ENCODE assay signal across 21 mouse cellular contexts in genomic region chr12:82498701-82499100, GRCm38 (mm10).
DNase-seq lines count a peak whose midpoint lies in the region; ATAC-seq and TF ChIP-seq lines count a peak whose summit lies in the region.
"Had no signal": no experiment of that assay in that cellular context is flagged by ENCODE, and none has a peak within 500 bp of the region (broad histone marks: within the 10 kb centered on the region; RNA-seq: fewer than 3 reads in every experiment).

No protein-coding gene starts in this region.

- H3K4me1 ChIP-seq in forebrain, postnatal 0 days (ENCODE audit: insufficient read depth): no peaks in the 10 kb centered on the region
- no peaks in the 10 kb centered on the region for H3K4me1 ChIP-seq in forebrain, embryonic 13.5 days
- peaks cover 3% of the 10 kb centered on the region; the same call in 1 of the 2 replicates for H3K4me1 ChIP-seq in hindbrain, embryonic 12.5 days
- H3K4me1 ChIP-seq in hindbrain, embryonic 16.5 days (ENCODE audit: control insufficient read depth, insufficient read depth, low read depth, low read length): peaks cover 3% of the 10 kb centered on the region; the same call in 1 of the 2 replicates
- H3K4me1 ChIP-seq in midbrain, embryonic 10.5 days: peaks cover 8% of the 10 kb centered on the region
- peaks cover 2% of the 10 kb centered on the region; the same call in 1 of the 2 replicates for H3K4me1 ChIP-seq in midbrain, embryonic 16.5 days (ENCODE audit: control insufficient read depth, insufficient read depth, low read length)
- H3K4me1 ChIP-seq in midbrain, postnatal 0 days (ENCODE audit: insufficient read depth, low read length): no peaks in the 10 kb centered on the region
- H3K4me1 ChIP-seq: embryonic facial prominence, embryonic 12.5 days; embryonic facial prominence, embryonic 15.5 days; heart, embryonic 13.5 days; intestine, embryonic 15.5 days had no signal

- no peaks in the 10 kb centered on the region for H3K9me3 ChIP-seq in forebrain, postnatal 0 days (ENCODE audit: low read length)
- no peaks in the 10 kb centered on the region for H3K9me3 ChIP-seq in forebrain, embryonic 13.5 days (replicated peaks)
- H3K9me3 ChIP-seq in hindbrain, embryonic 12.5 days (replicated peaks): no peaks in the 10 kb centered on the region
- no peaks in the 10 kb centered on the region for H3K9me3 ChIP-seq in hindbrain, embryonic 16.5 days (ENCODE audit: control insufficient read depth, low read length)
- H3K9me3 ChIP-seq in midbrain, embryonic 10.5 days (replicated peaks): no peaks in the 10 kb centered on the region
- H3K9me3 ChIP-seq in midbrain, embryonic 16.5 days (replicated peaks; ENCODE audit: control insufficient read depth, low read length, poor library complexity, severe bottlenecking): no peaks in the 10 kb centered on the region
- H3K9me3 ChIP-seq in midbrain, postnatal 0 days (ENCODE audit: low read length): no peaks in the 10 kb centered on the region
- H3K9me3 ChIP-seq: embryonic facial prominence, embryonic 12.5 days; embryonic facial prominence, embryonic 15.5 days; forebrain, embryonic 15.5 days; heart, embryonic 13.5 days; hindbrain, embryonic 13.5 days; intestine, embryonic 15.5 days had no signal

- no peak for DNase-seq in forebrain, postnatal 0 days
- DNase-seq in midbrain, embryonic 10.5 days (ENCODE audit: low spot score): no peak
- DNase-seq in midbrain, postnatal 0 days (ENCODE audit: low spot score): no peak
- DNase-seq in c-Kit-positive CD71-positive TER-119-positive erythroid progenitor cells, embryonic 14.5 days (ENCODE audit: low spot score): no peak
- DNase-seq: adrenal gland, adult 8-10 months; adrenal gland, postnatal 25 days; cerebellum, adult 11 months; cerebellum, adult 2 months; cerebellum, adult 9-11 months; gastrocnemius, postnatal 36 days had no signal

- H3K9ac ChIP-seq in forebrain, postnatal 0 days: 0 out of 2 replicates have a peak overlapping the region, but pooled peaks have one; percentile 32
- no peak overlapping the region for H3K9ac ChIP-seq in forebrain, embryonic 13.5 days
- no peak overlapping the region for H3K9ac ChIP-seq in hindbrain, embryonic 12.5 days
- H3K9ac ChIP-seq in hindbrain, embryonic 16.5 days (ENCODE audit: low read depth, low read length): no peak overlapping the region
- no peak overlapping the region for H3K9ac ChIP-seq in midbrain, embryonic 16.5 days (ENCODE audit: low read depth, low read length)
- no peak overlapping the region for H3K9ac ChIP-seq in midbrain, postnatal 0 days (replicated peaks; ENCODE audit: low read length, poor library complexity, severe bottlenecking)
- H3K9ac ChIP-seq: embryonic facial prominence, embryonic 12.5 days; embryonic facial prominence, embryonic 15.5 days; intestine, embryonic 15.5 days had no signal

- H3K27me3 ChIP-seq in forebrain, postnatal 0 days (ENCODE audit: insufficient read depth, low read length): no peaks in the 10 kb centered on the region
- H3K27me3 ChIP-seq in forebrain, embryonic 13.5 days: no peaks in the 10 kb centered on the region
- no peaks in the 10 kb centered on the region for H3K27me3 ChIP-seq in hindbrain, embryonic 12.5 days
- H3K27me3 ChIP-seq in hindbrain, embryonic 16.5 days (replicated peaks; ENCODE audit: control insufficient read depth, insufficient read depth, low read length): no peaks in the 10 kb centered on the region
- no peaks in the 10 kb centered on the region for H3K27me3 ChIP-seq in midbrain, embryonic 10.5 days (ENCODE audit: low read depth, poor library complexity, severe bottlenecking)
- no peaks in the 10 kb centered on the region for H3K27me3 ChIP-seq in midbrain, embryonic 16.5 days (ENCODE audit: control insufficient read depth, insufficient read depth, low read depth, low read length)
- H3K27me3 ChIP-seq in midbrain, postnatal 0 days (ENCODE audit: insufficient read depth, low read length): no peaks in the 10 kb centered on the region
- H3K27me3 ChIP-seq: embryonic facial prominence, embryonic 12.5 days; embryonic facial prominence, embryonic 15.5 days; forebrain, embryonic 15.5 days; heart, embryonic 13.5 days; hindbrain, embryonic 13.5 days; intestine, embryonic 15.5 days had no signal

- ATAC-seq in forebrain, postnatal 0 days: no peak
- no peak for ATAC-seq in forebrain, embryonic 13.5 days
- ATAC-seq in hindbrain, embryonic 12.5 days (ENCODE audit: low FRiP score): no peak
- no peak for ATAC-seq in hindbrain, embryonic 16.5 days
- no peak for ATAC-seq in midbrain, embryonic 16.5 days
- ATAC-seq in midbrain, postnatal 0 days (ENCODE audit: low FRiP score): no peak
- ATAC-seq: activated CD4-positive, CD25-positive, alpha-beta regulatory T cell, adult 4 months; intestine, embryonic 15.5 days had no signal

- H3K4me3 ChIP-seq in forebrain, postnatal 0 days (ENCODE audit: low read depth, low read length): no peak overlapping the region
- H3K4me3 ChIP-seq in forebrain, embryonic 13.5 days: no peak overlapping the region
- H3K4me3 ChIP-seq in hindbrain, embryonic 12.5 days: no peak overlapping the region
- H3K4me3 ChIP-seq in hindbrain, embryonic 16.5 days (ENCODE audit: low read length): no peak overlapping the region
- H3K4me3 ChIP-seq in midbrain, embryonic 10.5 days: no peak overlapping the region
- H3K4me3 ChIP-seq in midbrain, embryonic 16.5 days (ENCODE audit: low read depth, low read length): no peak overlapping the region
- H3K4me3 ChIP-seq in midbrain, postnatal 0 days (ENCODE audit: low read depth, low read length): no peak overlapping the region
- H3K4me3 ChIP-seq: intestine, embryonic 15.5 days had no signal

- H3K4me2 ChIP-seq in forebrain, postnatal 0 days (ENCODE audit: low read depth): 0 out of 2 replicates have a peak overlapping the region, but pooled peaks have one; percentile 52
- no peak overlapping the region for H3K4me2 ChIP-seq in forebrain, embryonic 13.5 days
- H3K4me2 ChIP-seq in hindbrain, embryonic 12.5 days (replicated peaks): peak overlapping the region; percentile 44; the same call in 1 of the 2 replicates
- H3K4me2 ChIP-seq in hindbrain, embryonic 16.5 days (ENCODE audit: low read length): no peak overlapping the region; the same call in 1 of the 2 replicates
- H3K4me2 ChIP-seq in midbrain, embryonic 16.5 days (ENCODE audit: low read length): no peak overlapping the region; the same call in 1 of the 2 replicates
- peak overlapping the region; percentile 38; the same call in 1 of the 2 replicates for H3K4me2 ChIP-seq in midbrain, postnatal 0 days (ENCODE audit: low read depth, low read length, poor library complexity, severe bottlenecking)
- H3K4me2 ChIP-seq: intestine, embryonic 15.5 days had no signal

- no peak overlapping the region for H3K27ac ChIP-seq in forebrain, postnatal 0 days (ENCODE audit: low read depth, low read length)
- no peak overlapping the region for H3K27ac ChIP-seq in forebrain, embryonic 13.5 days
- H3K27ac ChIP-seq in hindbrain, embryonic 12.5 days: no peak overlapping the region
- H3K27ac ChIP-seq in hindbrain, embryonic 16.5 days (ENCODE audit: low read depth, low read length): no peak overlapping the region
- H3K27ac ChIP-seq in midbrain, embryonic 10.5 days (replicated peaks): 0 out of 2 replicates have a peak overlapping the region, but pooled peaks have one; percentile 77
- no peak overlapping the region for H3K27ac ChIP-seq in midbrain, embryonic 16.5 days (ENCODE audit: low read length)
- no peak overlapping the region for H3K27ac ChIP-seq in midbrain, postnatal 0 days (ENCODE audit: low read depth, low read length)
- H3K27ac ChIP-seq: embryonic facial prominence, embryonic 12.5 days; embryonic facial prominence, embryonic 15.5 days; forebrain, embryonic 15.5 days; heart, embryonic 13.5 days; hindbrain, embryonic 13.5 days; intestine, embryonic 15.5 days had no signal

- no peak for TF ChIP-seq CTCF in forebrain, postnatal 0 days (IDR thresholded peaks at IDR 0.05; ENCODE audit: low read depth)
- TF ChIP-seq CTCF in midbrain, postnatal 0 days (IDR thresholded peaks at IDR 0.05): no peak

- WGBS in forebrain, postnatal 0 days: 84% methylated on average over 4 of the region's 4 CpGs
- 84% methylated on average over 4 of the region's 4 CpGs for WGBS in forebrain, embryonic 13.5 days
- WGBS in hindbrain, embryonic 12.5 days: 87% methylated on average over 4 of the region's 4 CpGs
- 83% methylated on average over 4 of the region's 4 CpGs for WGBS in hindbrain, embryonic 16.5 days
- WGBS in midbrain, embryonic 10.5 days: 87% methylated on average over 4 of the region's 4 CpGs
- WGBS in midbrain, embryonic 16.5 days: 85% methylated on average over 4 of the region's 4 CpGs
- 72% methylated on average over 4 of the region's 4 CpGs for WGBS in midbrain, postnatal 0 days

- no peaks in the 10 kb centered on the region for H3K36me3 ChIP-seq in forebrain, postnatal 0 days (ENCODE audit: insufficient read depth)
- no peaks in the 10 kb centered on the region for H3K36me3 ChIP-seq in forebrain, embryonic 13.5 days (ENCODE audit: poor library complexity, severe bottlenecking)
- H3K36me3 ChIP-seq in hindbrain, embryonic 12.5 days: no peaks in the 10 kb centered on the region
- no peaks in the 10 kb centered on the region for H3K36me3 ChIP-seq in hindbrain, embryonic 16.5 days (ENCODE audit: control insufficient read depth, insufficient read depth, low read length)
- H3K36me3 ChIP-seq in midbrain, embryonic 10.5 days: no peaks in the 10 kb centered on the region
- H3K36me3 ChIP-seq in midbrain, embryonic 16.5 days (ENCODE audit: control insufficient read depth, insufficient read depth, low read length): no peaks in the 10 kb centered on the region
- H3K36me3 ChIP-seq in midbrain, postnatal 0 days (ENCODE audit: insufficient read depth, low read length): no peaks in the 10 kb centered on the region
- H3K36me3 ChIP-seq: embryonic facial prominence, embryonic 12.5 days; embryonic facial prominence, embryonic 15.5 days; forebrain, embryonic 15.5 days; heart, embryonic 13.5 days; hindbrain, embryonic 13.5 days; intestine, embryonic 15.5 days had no signal

Comparison
In these comparisons a context has a peak if more than half of its experiments do, and no peak if none do; other contexts are left out.
1. H3K4me2 ChIP-seq: peak in forebrain, postnatal 0 days (single experiment), hindbrain, embryonic 12.5 days (single experiment) and midbrain, postnatal 0 days (single experiment); none in forebrain, embryonic 13.5 days (single experiment), hindbrain, embryonic 16.5 days (single experiment) and midbrain, embryonic 16.5 days (single experiment).